Mouse (Mus musculus): ENCODE results near the gene Pip5kl1. TPM values are rescaled to one million over a fixed set of nuclear protein-coding genes. Genes with fewer than 3 reads are reported as not detected.
A peak's percentile ranks its signal among the peaks of the same experiment; 100 is the strongest.

Pip5kl1 gene
- polyA plus RNA-seq, 1 experiment from 2014 or later, result not detected

DNA sequence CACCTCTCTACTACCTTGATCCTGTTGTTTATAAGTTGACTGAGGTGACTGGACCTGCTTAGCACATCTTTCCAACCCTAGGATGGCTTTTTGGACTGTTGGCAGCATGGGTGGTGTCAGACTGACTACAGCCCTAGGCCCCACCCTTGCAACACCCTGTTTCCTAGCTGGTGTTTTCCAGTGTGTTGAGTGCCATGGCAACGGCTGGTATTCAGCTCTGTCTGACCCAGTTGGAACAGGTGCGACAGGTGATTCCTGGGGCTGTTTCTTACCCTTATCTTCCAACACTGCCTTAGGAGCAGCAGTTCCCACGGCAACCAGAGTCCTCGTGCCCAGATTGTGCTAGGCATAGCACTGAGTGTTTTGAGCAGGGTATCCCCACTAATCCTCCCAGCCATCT lies 36.1 kb upstream of the Pip5kl1 start:
- 88% methylated on average over 4 of the region's 4 CpGs for WGBS (ENCODE audit: missing documents)
- Histone ChIP-seq H3K27ac (no peak overlapping the region), H3K4me3 (ENCODE audit: inconsistent target) (no peak overlapping the region), H3K36me3 (ENCODE audit: inconsistent target) (no peaks in the 10 kb centered on the region), H3K79me2 (ENCODE audit: inconsistent target) (no peaks in the 10 kb centered on the region)

DNA sequence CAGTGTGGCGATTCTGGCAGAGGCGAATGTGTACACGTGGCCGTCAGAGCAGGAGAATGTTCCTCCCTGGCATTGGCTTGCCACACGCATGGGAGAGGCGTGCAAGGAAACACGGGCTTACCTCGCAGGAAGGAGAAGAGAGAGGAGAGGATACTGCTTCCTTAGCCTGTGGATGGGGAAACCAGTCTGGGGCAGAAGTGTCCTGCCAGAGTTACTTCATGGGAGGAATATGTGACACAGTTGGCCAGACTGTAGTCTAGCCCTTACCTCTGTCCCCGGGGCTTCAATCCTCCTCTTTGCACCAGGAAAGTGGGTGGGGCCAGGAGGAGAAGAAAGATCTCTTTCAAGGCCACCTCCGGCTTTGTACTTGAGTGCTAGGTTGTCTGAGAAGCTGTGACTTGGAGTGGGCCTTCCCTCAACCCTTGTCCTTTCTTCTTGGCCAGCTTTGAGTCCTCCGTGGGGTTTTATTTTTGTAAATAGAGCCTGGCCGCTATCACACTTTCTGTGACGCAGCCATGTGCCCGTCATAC lies 35.1 kb upstream of the Pip5kl1 start:
- no peak overlapping the region for H3K27ac ChIP-seq
- WGBS (ENCODE audit: missing documents), result 77% methylated on average over 14 of the region's 14 CpGs
- H3K4me3 ChIP-seq (ENCODE audit: inconsistent target), result no peak overlapping the region
- no peaks in the 10 kb centered on the region for H3K79me2 ChIP-seq (ENCODE audit: inconsistent target)
- no peaks in the 10 kb centered on the region for H3K36me3 ChIP-seq (ENCODE audit: inconsistent target)

DNA sequence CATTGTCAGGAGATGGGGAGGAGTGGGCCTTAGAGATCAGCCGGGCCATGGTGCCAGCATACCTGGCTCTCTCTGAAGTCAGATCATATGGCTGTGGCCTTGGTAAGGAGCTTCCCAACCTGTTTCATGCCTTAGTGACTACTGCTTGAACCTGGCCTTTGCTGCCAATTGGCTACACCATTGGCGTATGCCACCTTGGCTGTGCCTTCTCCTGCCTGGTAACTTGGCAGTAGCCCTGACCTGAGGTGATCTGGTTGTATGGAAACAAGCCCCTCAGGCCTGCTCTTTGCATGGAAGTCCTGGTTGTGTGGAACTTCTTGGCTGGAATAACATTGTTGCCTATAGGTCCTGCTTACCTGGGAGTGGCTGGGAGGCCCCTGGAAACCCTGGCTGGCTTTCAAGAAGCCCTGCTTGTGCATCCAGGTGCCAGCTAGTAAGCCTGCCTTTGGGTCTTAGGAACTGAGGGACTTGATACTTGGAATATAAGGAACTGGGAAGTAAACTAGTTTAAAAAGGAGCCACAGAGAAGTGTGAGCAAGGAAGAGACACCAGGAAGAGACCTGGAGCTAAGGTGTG lies 33.2 kb upstream of the Pip5kl1 start:
- H3K36me3 ChIP-seq (ENCODE audit: inconsistent target), result no peaks in the 10 kb centered on the region
- H3K79me2 ChIP-seq (ENCODE audit: inconsistent target), result no peaks in the 10 kb centered on the region
- no peak overlapping the region for H3K4me3 ChIP-seq (ENCODE audit: inconsistent target)
- 89% methylated on average over 2 of the region's 2 CpGs for WGBS (ENCODE audit: missing documents)
- no peak overlapping the region for H3K27ac ChIP-seq

DNA sequence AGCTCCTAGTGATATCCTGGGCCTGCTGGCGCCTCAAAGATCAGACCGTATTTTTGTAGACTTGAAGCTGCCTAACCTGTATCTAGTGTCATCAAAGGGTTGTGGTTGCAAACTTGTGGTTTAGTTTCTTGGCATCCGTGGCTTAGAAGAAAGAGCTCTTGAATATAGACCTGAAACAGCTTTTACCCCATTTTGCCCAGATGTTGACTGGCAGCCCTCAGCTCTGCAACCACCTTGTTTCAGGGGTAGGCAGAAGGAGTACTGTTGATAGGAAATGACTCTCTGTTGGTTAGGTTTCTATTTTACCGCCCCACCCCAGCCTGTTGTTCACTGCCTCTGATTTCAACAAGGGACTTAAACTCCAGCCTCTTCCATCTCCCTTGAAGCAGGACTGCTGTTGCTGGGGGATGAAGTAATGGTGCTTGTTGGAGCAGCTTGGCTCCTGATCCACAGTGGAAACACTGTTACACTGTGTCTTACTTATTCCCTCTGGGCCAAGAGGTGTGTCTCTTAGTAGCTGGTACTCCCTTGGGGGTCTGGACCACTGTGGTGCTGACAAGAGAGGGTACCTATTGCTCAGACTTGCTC lies 32.5 kb upstream of the Pip5kl1 start:
- H3K36me3 ChIP-seq (ENCODE audit: inconsistent target), result no peaks in the 10 kb centered on the region
- H3K79me2 ChIP-seq (ENCODE audit: inconsistent target), result no peaks in the 10 kb centered on the region
- H3K27ac ChIP-seq, result no peak overlapping the region
- no peak overlapping the region for H3K4me3 ChIP-seq (ENCODE audit: inconsistent target)
- WGBS (ENCODE audit: missing documents), result 52% methylated on average over 4 of the region's 4 CpGs

DNA sequence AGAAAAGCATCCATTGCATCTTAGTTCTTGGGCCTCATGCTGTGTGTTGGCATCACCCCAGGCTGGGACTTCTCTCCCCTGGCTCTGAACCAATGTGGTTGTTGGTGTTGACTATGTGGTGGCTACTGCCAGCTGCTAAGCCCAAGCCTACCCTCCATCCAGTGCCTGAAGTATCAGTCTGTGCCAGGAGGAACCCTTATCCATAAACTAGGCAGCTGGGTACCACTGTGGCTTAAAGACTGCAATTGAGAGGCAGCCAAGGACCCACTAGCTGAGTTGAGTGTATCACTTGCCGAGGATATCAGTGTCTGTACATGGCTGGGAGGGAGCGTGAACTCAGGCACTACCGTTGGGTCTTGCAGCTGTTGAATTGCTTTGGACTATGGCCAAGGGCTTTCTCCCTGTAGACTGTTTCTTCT lies 31.6 kb upstream of the Pip5kl1 start:
- H3K4me3 ChIP-seq (ENCODE audit: inconsistent target), result no peak overlapping the region
- WGBS (ENCODE audit: missing documents), result 86% methylated on average over 3 of the region's 3 CpGs
- H3K27ac ChIP-seq, result no peak overlapping the region
- no peaks in the 10 kb centered on the region for H3K79me2 ChIP-seq (ENCODE audit: inconsistent target)
- no peaks in the 10 kb centered on the region for H3K36me3 ChIP-seq (ENCODE audit: inconsistent target)

DNA sequence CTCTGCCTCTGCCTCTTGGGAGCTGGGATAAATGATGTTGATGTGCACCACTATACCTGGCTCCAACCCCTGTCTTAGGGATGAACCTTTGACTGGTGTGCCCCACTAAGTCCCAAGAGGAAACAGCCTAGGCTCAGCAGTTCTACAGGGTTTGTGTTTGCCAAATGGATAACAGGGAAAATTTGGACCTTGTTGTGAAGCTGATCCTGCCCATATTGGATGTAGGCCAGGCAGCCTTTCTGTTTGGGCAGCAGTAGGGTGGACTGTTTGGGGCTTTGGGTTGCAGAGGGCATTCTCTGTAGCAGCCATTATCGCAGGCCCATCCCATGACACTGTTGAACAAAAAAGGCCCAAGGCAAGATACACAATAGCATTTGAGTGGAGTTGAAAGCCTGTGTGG lies 27.6 kb upstream of the Pip5kl1 start:
- Histone ChIP-seq H3K79me2 (ENCODE audit: inconsistent target) (no peaks in the 10 kb centered on the region), H3K36me3 (ENCODE audit: inconsistent target) (no peaks in the 10 kb centered on the region), H3K4me3 (ENCODE audit: inconsistent target) (no peak overlapping the region), H3K27ac (peak overlapping the region; percentile 53)
- WGBS (ENCODE audit: missing documents), result 100% methylated on average over 1 of the region's 1 CpGs

DNA sequence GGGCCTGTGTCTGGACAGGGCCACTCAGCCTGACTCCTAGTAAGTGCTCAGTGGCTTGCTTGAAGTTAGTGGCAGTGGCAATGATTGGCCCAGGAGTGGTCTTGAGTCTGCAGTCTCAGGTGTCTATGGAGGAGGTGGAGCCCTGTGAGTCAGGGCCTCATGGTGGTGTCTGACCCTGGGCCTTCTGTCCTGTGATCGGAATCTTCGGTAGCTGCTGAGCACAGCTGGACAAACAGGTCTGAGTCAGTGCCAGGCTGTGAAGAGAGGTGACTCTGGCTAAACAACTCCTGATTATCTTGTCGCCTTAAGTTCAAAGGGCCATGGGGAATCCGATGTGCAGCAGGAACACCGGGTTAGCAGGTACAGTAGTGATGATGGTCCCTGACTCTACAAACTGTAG lies 27.2 kb upstream of the Pip5kl1 start:
- H3K79me2 ChIP-seq (ENCODE audit: inconsistent target), result no peaks in the 10 kb centered on the region
- no peaks in the 10 kb centered on the region for H3K36me3 ChIP-seq (ENCODE audit: inconsistent target)
- peak overlapping the region; percentile 53 for H3K27ac ChIP-seq
- no peak overlapping the region for H3K4me3 ChIP-seq (ENCODE audit: inconsistent target)
- 94% methylated on average over 5 of the region's 5 CpGs for WGBS (ENCODE audit: missing documents)

DNA sequence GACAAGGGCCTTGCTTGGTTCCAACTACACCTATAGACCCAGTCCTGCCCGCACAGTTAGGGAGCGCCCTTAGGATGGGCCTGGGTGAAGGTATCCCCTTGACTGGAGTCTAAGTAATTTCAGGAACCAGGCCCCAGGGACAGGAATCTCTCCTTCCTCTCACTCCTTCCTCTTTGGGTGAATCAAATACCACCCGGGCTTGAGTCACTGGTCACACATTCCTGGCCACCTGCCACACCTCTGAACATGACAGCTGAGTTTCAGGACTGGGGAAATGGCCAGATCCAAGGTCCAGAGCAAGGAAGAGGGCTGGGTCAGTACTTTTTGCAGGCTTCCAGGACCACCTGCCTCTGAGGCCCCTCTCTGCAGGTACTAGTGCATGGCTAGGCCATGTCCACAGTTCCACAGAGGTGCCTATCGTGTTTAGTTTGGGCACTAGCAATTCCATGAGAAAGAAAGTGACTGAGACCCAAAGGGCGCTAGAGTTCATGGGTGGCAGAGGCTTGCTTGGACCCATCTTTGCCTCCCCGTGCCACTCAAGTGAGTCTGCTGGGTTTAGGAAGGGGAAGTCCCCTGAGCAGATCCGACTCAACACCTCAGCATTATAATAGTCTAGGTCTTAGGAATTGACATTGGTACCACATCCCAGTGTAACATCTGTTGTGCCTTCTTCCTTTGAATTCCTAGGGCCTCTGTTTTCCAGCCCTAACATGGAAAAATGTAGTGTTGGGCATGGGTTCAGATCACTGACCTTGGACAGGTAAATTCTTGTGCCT lies 26.4 kb upstream of the Pip5kl1 start:
- 54% methylated on average over 7 of the region's 7 CpGs for WGBS (ENCODE audit: missing documents)
- no peaks in the 10 kb centered on the region for H3K79me2 ChIP-seq (ENCODE audit: inconsistent target)
- peak overlapping the region; percentile 53 for H3K27ac ChIP-seq
- H3K36me3 ChIP-seq (ENCODE audit: inconsistent target), result no peaks in the 10 kb centered on the region
- no peak overlapping the region for H3K4me3 ChIP-seq (ENCODE audit: inconsistent target)

DNA sequence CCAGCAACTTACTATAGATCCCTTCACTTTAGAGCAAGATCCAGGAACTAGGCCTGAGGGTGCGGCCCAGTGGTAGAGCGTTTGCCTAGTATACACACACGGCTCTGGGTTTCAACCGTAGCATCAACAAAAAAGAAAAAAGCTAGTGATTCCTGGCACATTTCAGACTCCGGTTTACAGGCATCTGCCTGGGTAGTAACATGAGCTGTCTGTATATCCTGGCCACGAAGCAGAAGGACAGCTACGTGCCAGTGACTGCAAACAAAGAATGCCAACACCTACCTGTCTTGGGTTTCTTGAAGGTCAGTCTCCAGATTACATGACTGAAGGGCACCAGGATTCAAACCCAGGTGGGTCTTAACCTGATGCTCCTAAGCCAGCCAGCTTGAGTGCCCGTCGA lies 25.4 kb upstream of the Pip5kl1 start:
- 92% methylated on average over 9 of the region's 9 CpGs for WGBS (ENCODE audit: missing documents)
- no peak overlapping the region for H3K4me3 ChIP-seq (ENCODE audit: inconsistent target)
- no peaks in the 10 kb centered on the region for H3K36me3 ChIP-seq (ENCODE audit: inconsistent target)
- no peak overlapping the region for H3K27ac ChIP-seq
- no peaks in the 10 kb centered on the region for H3K79me2 ChIP-seq (ENCODE audit: inconsistent target)

DNA sequence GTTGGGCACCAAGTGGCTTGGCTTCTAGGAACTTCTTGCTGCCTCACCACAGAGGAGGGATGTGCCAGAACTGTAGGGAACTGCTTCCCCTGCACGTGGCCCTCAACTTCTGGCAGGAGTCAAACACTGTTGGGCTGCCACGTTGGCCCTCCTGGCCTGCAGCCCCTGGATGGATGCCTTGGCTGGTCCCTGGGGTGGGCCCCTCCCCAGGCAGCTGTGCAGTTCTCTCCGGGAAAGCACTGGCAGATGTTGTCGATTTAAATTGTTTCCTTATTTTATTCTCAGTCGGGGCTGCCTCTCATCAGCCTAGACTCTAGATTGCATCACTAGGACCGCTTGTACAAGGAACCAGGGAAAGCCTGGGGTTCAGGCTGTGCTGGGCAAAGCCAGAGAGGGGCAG lies 24.8 kb upstream of the Pip5kl1 start:
- no peak overlapping the region for H3K27ac ChIP-seq
- 4% methylated on average over 6 of the region's 6 CpGs for WGBS (ENCODE audit: missing documents)

DNA sequence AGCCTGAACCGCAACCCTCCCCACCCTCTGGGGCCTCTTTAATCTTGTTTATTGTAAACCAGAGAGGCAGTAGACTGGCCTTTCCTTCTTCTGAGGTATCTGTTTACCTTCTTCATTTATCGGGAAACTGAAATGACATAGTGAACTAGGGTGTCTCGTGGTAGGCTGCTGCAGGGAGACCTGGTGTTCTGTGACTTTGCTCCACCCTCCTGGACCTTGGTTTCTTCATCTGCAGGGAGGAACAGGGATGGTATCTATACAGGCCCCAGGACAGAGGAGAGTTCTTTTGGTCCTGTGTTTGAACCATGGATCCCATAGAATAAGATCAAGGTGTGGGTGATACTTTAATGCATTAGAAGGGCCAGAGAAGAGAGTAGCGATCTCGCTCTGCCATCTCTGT lies 23.4 kb upstream of the Pip5kl1 start:
- Histone ChIP-seq H3K27ac (no peak overlapping the region), H3K4me3 (ENCODE audit: inconsistent target) (no peak overlapping the region), H3K79me2 (ENCODE audit: inconsistent target) (no peaks in the 10 kb centered on the region), H3K36me3 (ENCODE audit: inconsistent target) (no peaks in the 10 kb centered on the region)
- WGBS (ENCODE audit: missing documents), result 99% methylated on average over 5 of the region's 5 CpGs

More for the DNA sequence above, 24.8 kb upstream of the Pip5kl1 start:
- Histone ChIP-seq H3K79me2 (ENCODE audit: inconsistent target) (no peaks in the 10 kb centered on the region), H3K4me3 (ENCODE audit: inconsistent target) (no peak overlapping the region), H3K36me3 (ENCODE audit: inconsistent target) (no peaks in the 10 kb centered on the region)

DNA sequence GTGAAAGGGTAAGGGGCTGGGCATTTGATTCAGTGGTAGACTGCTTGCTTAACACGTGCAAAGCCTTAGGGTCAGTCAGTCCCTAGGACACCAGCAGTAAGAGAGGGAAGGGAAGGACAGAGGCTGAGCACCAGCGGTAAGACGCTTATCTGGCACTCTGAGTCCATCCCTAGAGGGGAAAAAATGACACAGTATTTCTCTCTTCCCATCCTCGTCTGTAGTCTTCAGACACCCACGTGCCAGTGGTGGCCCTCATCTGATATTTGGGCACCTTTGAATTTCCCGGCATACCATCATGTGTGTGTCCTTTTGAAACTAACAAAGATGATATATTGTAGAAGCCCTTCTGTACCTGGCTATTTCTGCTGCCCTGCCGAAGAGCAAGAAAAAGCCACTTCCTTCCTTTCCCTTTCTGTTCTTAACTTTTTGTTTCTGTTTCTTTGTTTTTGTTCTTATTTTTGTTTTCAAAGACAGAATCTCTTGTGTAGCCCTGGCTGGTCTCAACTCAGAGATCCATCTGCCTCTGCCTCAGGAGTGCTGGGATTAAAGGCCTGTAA lies 20.9 kb upstream of the Pip5kl1 start:
- Histone ChIP-seq H3K4me3 (ENCODE audit: inconsistent target) (no peak overlapping the region), H3K79me2 (ENCODE audit: inconsistent target) (no peaks in the 10 kb centered on the region), H3K27ac (no peak overlapping the region), H3K36me3 (ENCODE audit: inconsistent target) (no peaks in the 10 kb centered on the region)
- WGBS (ENCODE audit: missing documents), result 16% methylated on average over 7 of the region's 7 CpGs

DNA sequence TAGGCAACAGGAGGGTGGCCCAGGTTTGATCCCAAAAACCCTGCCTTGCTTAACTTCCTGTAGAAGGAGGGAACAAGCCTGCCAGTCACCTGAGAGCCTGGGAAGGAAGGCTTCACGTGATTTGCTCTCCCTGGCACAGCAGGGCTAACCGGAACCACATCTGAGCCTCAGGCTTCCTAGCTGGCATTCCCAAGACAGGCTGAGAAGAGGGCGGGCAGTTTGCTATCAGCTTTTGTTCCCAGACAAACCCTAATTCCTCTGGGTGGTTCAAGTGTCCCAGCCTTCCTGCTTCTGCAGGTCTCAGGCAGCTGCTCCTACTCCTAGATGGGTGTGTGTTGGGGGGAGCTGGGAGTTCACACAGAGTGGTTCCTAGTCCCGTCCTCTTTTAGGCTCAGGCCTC lies 19.1 kb upstream of the Pip5kl1 start:
- WGBS (ENCODE audit: missing documents), result 88% methylated on average over 4 of the region's 4 CpGs
- no peak overlapping the region for H3K27ac ChIP-seq
- no peak overlapping the region for H3K4me3 ChIP-seq (ENCODE audit: inconsistent target)

DNA sequence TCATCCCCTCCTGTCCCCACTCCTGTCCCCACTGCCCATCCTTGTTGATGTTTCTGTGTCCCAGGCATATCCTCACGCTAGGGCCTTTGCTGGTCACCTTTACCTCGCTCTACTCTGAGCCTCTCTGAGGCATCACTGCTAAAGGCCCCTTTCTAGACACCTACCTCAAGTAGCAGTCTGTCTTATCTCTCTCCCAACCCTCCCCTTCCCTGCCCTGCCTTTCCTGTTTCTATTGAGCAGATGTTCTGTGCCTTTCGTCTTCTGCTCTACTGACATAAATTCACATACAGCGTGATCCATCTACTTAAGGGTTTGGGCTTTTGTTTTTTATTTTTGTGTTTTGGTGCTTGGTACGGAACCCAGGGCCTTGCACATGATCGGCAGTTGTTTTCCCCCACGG lies 18.6 kb upstream of the Pip5kl1 start:
- WGBS (ENCODE audit: missing documents), result 81% methylated on average over 7 of the region's 7 CpGs
- H3K36me3 ChIP-seq (ENCODE audit: inconsistent target), result no peaks in the 10 kb centered on the region
- no peak overlapping the region for H3K4me3 ChIP-seq (ENCODE audit: inconsistent target)
- no peaks in the 10 kb centered on the region for H3K79me2 ChIP-seq (ENCODE audit: inconsistent target)
- no peak overlapping the region for H3K27ac ChIP-seq

More for the DNA sequence above, 19.1 kb upstream of the Pip5kl1 start:
- Histone ChIP-seq H3K36me3 (ENCODE audit: inconsistent target) (no peaks in the 10 kb centered on the region), H3K79me2 (ENCODE audit: inconsistent target) (no peaks in the 10 kb centered on the region)

DNA sequence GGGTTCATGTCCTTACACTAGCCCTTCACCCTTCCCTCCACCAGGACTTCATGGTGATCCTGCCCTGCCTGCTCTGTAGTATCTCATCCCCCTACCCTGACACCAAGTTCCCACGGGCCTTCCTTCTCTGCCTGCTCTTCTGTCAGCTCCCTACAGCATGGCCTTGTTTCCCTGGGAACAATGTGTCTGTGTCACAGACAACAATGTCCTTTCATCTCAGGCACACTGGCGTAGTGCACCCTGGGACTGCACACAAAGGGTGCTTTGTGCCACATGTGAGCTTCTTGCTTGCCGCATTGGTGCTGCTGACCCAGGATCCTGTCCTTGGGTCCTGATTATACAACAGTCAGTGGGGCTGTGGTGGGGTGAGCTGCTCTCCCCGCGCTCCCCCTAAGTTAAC lies 15.0 kb upstream of the Pip5kl1 start:
- Histone ChIP-seq H3K27ac (no peak overlapping the region), H3K36me3 (ENCODE audit: inconsistent target) (no peaks in the 10 kb centered on the region), H3K4me3 (ENCODE audit: inconsistent target) (no peak overlapping the region), H3K79me2 (ENCODE audit: inconsistent target) (no peaks in the 10 kb centered on the region)
- WGBS (ENCODE audit: missing documents), result 89% methylated on average over 4 of the region's 5 CpGs

Data from macrophage (primary cell).